Mouse (Mus musculus): Measurements from ENCODE around the gene Nfia.
A peak's percentile ranks its signal among the peaks of the same experiment; 100 is the strongest.

Nfia gene

GRCm38 (mm10) chr4:97920287-97921079, 147.9 kb downstream of the Nfia start:
- peak; percentile 43 for DNase-seq

- no peak for DNase-seq
These were observed 149.1 kb downstream of the Nfia start for GRCm38 (mm10) chr4:97921682-97922081.

DNA sequence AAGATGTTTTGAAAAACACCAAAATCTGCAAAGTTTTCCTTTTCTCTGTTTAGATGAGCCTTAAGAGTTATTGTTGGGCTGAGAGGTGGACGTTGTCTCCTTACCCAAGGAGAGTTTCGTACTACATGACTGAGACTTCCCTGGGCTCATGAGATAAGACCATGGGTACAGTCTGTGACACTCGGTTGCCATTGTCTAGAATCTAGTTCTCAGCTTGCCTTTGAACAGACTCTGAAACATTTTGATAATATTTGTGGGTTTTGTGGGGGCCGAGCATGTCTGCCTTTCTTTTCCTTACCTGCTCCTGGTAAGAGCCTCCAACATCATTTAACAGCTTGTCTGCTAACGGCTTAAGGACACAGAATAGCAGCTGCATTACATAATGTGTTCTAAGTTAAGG, 150.7 kb downstream of the Nfia start:
- DNase-seq = no peak

DNA sequence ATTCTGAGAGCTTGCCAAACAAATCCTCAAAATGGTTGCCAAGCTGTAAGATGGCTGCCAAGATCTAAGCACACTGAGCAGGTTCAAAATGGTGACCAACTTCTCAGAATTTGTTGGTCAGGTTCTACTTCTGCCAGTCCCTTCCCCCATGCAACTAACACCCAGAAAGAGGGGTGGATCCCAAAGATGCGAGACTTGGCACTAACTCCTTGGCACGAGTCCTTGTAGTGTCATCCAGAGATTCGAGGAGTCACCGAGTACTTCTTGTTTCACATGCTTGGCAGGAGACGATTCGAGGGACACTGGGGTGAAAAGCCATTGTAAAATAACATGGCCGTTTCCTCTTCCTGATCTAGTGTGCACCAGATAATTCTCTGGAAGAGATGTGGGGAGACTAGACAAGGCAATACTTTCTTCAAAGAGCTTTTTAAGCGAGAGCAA, 151.4 kb downstream of the Nfia start:
- DNase-seq = peak; percentile 83

GRCm38 (mm10) chr4:97924414-97924813, 151.9 kb downstream of the Nfia start:
- peak; percentile 47 for DNase-seq

DNA sequence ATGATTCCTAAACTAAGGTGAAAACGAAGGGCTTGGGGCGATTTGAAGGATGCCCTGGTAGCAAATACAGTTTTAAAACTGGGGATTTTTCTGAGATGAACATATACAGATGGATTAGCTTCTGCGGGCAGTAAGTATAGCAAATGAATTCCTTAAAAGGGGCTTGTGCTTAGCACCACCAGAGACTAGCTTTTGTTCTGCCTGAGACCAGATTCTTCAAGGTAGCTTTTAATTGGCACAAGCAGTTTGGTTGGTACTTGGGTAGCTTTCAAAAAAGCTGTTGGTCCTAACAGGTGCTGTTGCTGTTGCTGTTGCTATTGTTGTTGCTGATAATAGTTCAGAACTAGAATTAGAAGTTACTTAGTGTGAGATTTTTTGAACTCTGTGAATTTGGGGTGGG, 152.3 kb downstream of the Nfia start:
- DNase-seq = no peak

GRCm38 (mm10) chr4:97925644-97926043, 153.1 kb downstream of the Nfia start:
- DNase-seq = no peak

- DNase-seq = peak; percentile 34
These were observed 154.2 kb downstream of the Nfia start for GRCm38 (mm10) chr4:97926607-97927308.

DNA sequence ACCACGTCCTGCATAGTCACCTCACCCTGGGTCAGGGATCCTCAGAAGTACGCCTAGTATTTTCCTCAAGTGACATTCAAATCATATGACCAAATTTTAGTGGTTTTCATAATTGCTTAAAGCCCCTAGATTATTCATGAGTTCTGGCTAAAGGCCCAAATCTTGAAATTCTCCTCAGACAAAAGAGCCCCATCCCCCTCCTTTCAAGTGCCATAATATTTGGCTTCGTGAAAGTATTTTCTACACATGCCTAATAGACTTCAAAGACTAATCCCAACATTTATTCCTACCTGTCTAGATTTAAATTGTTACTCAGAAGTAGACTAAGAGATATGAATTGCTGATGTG, 154.7 kb downstream of the Nfia start:
- no peak for DNase-seq

GRCm38 (mm10) chr4:97936371-97936770, 163.8 kb downstream of the Nfia start:
- DNase-seq = no peak

DNA sequence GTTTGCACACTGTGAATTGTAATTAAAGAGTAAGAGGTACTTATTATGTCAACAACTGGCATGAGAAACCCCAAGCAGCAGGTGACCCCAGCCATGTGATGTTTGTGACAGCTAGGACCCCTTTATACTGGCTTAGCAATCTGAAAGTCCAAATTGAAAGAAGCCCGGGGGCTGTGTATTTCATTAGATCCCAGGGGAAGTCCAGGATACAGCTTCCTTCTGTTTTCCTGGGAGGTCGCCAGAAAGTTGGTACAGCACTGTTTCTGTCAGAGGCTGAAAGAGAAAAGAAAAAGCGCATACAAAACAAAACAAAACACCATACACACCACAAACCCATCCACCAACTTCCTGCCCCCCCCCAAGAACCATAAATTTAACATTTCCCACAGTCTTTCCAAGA, 164.4 kb downstream of the Nfia start:
- DNase-seq = peak; percentile 53

- no peak for DNase-seq
These were observed 167.0 kb downstream of the Nfia start for GRCm38 (mm10) chr4:97939492-97939891.

- no peak for DNase-seq
These were observed 167.5 kb downstream of the Nfia start for GRCm38 (mm10) chr4:97939920-97940520.

DNA sequence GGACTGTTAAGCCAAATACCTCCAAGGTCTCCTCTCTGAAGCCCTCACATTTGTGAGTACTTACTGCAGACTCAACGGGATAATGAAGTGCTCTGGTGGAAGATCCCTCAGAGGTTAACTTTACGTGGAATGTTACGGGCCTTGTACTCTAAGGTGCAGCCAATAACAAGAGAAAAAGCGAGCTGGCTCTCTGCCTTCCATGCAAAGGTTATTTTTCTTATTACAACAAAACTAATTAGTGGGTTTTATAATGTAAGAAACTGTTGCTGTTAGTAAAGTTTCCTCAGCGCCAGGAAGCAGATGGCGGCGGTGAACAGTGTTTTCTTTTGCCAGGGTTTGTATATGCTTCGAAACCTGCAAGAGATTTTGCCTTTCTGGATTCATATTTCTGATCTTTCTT, 169.1 kb downstream of the Nfia start:
- no peak for DNase-seq

DNA sequence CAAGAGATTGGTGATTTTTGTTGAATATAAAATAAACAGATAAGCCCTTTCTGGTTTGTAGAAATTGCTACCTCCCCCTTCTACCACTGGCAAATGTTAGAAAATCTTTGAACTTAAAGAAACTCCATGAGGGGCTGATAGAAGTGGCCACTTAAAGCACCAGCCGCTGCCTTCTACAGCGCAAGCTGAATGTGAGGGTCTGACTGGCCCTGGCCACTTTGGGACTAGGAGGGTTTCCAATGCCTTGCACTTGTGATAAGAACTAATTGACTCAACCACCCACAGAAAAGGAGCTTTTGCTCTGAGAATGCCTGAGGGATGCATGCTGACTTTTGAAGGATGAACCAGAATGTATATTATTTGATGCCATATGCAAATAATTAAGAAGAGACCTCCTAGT, 171.8 kb downstream of the Nfia start:
- no peak for DNase-seq

GRCm38 (mm10) chr4:97947484-97947883, 174.9 kb downstream of the Nfia start:
- DNase-seq = no peak

GRCm38 (mm10) chr4:97948250-97948649, 175.7 kb downstream of the Nfia start:
- no peak for DNase-seq

- DNase-seq = no peak
These were observed 178.0 kb downstream of the Nfia start for GRCm38 (mm10) chr4:97950341-97951071.

DNA sequence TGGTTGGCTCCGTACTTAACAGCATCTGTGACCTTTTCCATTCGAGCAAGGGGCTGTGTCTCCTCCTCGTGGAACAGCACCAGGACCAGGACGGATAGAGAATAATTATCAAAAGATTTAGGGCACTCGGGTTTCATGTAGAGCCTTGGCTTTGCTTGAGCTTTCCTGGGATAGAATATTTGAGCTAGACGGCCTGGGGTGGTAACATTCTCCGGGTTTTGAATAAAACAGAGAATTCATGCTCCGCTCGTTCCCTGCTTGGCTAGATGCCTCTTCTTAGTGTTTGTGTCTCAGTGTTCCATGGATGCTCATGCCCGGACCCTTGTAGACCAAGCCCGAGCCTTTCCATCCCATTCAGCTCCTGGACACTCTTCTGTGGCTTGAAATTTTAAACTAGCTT, 181.4 kb downstream of the Nfia start:
- DNase-seq = no peak

DNA sequence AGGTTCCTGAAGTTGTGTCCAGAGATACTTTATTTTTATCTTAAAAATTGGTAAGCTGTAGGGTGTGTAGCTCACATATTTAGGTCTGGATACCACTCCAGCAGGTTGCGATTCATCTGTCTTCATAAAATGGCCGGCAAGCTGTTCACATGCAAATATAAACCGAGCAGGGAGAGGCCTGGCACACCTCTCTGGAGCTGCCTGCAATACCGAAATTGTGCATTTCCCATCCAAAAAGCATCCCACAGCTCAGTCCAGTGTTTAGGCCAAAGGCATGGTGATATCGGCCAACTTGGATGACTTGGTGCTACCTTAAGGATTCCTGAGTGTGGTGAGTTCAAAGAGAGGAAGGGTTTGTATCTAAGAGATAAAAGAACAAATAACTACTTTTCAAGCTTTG, 185.6 kb downstream of the Nfia start:
- DNase-seq = no peak

DNA sequence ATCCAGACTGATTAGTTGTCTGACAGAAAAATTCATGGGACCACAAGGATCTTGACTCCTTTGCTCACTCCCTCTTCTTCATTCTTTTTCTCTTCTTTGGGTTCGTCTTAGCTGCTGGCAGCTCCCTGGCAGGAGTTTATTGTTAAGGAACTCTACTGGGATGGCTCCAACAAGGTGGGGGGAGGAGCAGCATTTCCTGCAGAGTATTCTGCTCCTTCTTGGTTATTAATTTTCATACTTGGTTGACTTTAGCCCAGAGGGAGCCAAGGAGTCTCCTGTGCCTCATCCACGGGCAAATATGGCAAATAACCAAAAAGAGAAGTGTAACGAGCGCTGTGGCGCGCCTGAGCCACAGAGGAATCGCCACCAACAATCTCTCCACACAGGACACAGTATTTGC, 190.3 kb downstream of the Nfia start:
- DNase-seq = no peak

GRCm38 (mm10) chr4:97963951-97964350, 191.4 kb downstream of the Nfia start:
- DNase-seq = no peak

GRCm38 (mm10) chr4:97968786-97969348, 196.3 kb downstream of the Nfia start:
- no peak for DNase-seq
